Mouse (Mus musculus) heart, adult 8-10 months (tissue): ENCODE results near the gene Pheta1. TPM values are rescaled to one million over a fixed set of nuclear protein-coding genes. Genes with fewer than 3 reads are reported as not detected.
A peak's percentile ranks its signal among the peaks of the same experiment; 100 is the strongest.
"Not testable (repeated sequence)": the region's sequence is repeated elsewhere in the genome, so short reads cannot be mapped to it uniquely, and the experiment has no call there.

Experiments
- DNase-seq: peaks from one replicate; pipeline ENCODE4 v3.0.0; 2022; ENCODE audit warnings: low spot score
- total RNA-seq, 4 experiments: library from RNA; stranded (reverse); gene quantifications; 2 replicates each; pipeline ENCODE4 v1.2.4; 2022

Gene Pheta1
- total RNA-seq, 4 experiments from 2014 or later = 8.6 to 10.1 (median 9.1) TPM

DNA sequence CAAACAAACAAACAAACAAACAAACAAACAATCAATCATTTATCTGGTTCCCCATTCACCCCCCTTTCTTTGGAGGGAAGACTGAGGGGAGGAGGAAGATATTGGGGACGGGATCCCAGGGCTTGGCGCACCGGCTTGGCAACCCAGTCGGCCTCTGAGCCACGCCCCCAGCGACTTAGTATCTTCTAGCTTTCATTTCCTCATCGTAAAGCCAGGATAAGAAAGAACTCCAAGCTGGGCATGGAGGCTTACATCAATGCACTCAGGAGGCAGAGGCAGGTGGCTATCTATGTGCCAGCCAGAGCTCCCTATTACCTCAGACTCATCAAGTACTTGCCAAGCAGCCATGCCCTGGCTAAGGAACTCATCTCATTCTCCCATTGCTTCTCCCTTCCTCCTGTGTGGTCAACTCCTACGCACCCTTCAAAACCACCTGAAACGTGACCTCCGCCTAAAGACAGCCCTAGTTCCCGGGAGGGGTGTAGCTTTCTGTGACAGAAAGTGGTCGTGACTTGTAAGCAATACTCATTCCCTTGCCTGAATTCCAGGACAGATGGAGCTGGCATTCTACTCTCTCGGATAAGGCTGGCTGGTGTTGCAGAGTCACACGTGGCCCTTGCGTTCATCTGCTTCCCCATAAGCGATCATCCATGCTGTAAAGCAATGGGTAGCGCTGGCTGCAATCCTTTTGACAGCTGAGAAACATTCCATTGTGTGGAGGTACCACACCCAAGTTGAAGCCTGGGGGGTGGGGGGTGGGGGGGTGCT lies 5.5 kb upstream of the Pheta1 start:
- no peak for DNase-seq

DNA sequence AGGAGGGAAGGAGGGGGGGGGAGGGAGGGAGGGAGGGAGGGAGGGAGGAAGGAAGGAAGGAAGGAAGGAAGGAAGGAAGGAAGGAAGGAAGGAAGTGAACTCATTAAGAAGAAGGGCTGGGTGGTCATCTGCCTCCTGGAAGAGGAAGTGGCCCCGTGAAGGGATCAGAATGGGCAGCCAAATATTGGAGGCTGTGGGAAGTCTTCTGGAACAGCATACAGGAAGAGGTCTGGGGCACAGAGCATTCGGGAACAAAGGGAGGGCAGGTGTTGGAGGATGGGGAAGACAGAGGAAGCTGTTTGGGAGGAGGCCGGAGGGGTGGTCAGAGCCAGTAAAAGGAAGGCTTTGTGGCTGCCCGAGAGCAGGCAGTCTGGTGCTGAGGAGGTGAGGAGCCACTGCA lies 3.4 kb upstream of the Pheta1 start:
- DNase-seq = no peak

- DNase-seq = no peak
Measured at GRCm38 (mm10) chr5:121846322-121846721, 2.5 kb upstream of the Pheta1 start.

DNA sequence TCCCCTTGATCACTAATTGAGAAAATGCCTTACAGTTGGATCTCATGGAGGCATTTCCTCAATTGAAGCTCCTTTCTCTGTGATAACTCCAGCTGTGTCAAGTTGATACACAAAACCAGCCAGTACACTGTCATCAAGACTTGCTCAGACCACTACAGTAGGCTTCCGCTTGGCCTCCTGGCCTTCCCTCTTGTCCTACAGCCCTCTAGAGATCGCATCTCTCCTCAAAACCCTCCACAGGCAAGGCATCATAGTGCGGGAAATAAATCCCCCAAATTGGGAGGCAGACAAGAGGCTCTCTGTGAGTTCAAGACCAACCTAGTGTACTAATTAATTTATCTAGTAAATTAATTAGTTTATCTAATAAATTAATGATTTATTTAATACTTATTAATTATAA lies 1.5 kb upstream of the Pheta1 start:
- not testable (repeated sequence) for DNase-seq

DNA sequence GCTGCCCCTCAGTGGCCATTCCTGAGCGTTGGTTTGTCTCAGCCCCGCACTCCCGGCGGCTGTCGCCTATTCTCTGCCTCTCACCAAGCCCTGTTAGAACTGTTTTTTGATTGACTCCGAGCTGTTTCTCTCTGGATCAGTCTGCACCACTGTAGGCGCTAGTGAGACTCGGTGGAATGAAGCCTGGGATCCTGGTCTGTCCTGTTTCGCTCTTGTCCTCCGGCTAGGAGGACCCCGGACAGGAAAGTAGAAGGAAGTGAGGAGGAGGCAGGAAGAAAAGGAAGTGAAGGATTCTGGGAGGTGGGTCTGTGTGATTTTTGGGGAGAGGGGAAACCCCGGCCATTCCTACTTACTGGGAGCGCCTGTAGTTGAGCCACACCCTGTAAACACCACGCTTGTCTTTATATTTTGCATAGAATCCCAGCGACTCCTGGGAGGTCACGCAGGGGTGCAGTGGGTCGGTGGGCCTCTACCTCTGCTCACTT lies 707 bp upstream of the Pheta1 start:
- DNase-seq = no peak

DNA sequence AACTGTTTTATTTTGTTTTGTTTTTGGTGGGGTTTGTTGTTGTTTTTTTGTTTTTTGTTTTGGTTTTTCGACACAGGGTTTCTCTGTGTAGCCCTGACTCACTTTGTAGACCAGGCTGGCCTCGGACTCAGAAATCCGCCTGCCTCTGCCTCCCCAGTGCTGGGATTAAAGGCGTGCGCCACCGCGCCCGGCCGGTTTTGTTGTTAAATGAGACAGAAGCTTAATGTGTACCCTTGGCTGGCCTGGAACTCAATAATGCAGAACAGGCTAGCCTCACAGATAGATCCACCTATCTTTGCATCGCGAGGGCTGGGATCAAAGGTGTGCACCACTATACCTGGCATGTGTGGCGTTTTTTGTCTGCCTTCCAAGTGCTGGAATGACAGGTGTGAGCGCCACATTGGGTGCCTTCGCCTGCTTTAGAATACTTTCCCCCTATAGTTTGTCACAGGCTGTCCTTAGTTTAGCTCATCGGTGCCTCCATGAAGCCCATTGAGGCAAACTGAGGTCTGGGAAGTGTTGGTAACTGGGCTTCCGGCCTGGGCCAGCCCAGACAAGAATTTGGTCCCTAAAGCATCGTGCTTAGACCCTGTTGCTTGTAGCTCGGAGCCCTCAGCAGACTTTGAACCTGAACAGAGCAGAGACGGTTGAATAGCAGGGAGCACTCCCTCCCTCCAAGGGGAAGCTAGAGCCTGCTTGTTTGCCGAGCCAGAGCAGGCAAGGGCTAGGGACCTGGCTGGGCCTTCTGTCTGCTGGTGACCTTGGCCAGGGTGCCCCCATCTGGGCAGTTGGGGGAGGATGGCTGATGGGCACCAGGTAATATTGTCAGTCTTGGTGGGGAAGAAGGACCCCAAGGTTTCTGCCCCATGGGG lies 930 bp downstream of the Pheta1 start:
- DNase-seq = no peak

- no peak for DNase-seq
Measured at GRCm38 (mm10) chr5:121853368-121854051, 4.7 kb downstream of the Pheta1 start.

DNA sequence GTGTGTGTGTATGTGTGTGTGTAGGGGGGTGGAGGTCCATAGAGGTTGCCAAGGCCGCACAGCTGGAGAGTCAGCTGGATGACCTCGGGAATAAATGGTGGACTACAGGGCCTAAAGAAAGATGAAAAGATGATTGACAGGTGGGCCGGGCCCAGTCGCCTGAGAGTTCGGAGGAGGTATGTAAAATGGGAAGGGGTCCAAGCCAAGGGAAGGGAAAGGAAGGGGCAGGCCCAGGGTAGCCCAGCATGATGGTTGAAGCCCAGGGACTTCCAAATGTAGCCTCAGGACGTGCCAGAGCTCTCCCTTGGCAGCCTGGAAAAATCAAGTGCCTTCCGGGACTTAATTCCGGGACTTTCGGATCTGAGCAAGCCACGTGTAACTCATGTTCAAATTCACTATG lies 6.0 kb downstream of the Pheta1 start:
- no peak for DNase-seq

DNA sequence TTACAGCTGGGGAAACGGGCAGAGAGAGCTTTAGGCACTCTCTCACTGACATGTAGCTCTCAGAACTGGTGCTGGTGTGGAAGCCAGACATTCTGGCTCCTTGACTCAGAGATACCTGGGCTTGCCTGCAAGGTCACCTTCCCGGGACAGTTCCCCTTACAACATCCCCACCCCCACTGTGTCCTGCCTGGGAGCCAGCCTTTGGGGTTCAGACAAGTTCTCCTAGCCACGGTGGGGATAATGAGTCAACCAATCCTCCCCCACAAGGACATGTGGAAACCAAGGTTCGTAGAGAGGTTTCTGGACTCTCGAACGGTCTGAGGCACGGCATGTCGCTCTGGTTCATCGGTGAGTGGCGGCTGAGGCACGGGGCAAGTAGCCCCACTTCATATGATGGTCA lies 8.0 kb downstream of the Pheta1 start:
- no peak for DNase-seq

- no peak for DNase-seq
Measured at GRCm38 (mm10) chr5:121858427-121858826, 9.6 kb downstream of the Pheta1 start.

DNA sequence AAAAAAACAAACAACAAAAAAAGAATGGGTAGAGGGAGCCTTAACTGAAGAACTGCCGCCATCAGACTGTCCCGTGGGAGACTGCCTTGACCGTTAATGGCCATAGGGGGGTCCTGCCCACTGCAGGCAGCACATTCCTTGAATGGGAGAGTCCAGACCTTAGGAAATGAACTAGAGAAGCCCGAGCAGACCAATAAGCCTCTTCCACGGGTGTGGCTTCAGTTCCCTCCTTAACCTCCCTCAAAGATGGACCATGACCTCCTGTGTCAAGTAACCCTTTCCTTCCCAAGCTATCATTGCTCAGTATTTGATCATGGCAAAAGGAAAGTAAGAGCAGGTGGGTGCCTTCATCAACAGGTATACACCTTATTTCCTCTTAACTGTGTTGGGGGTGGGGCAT lies 13.2 kb downstream of the Pheta1 start:
- no peak for DNase-seq

- DNase-seq = no peak
Measured at GRCm38 (mm10) chr5:121864330-121864729, 15.5 kb downstream of the Pheta1 start.

DNA sequence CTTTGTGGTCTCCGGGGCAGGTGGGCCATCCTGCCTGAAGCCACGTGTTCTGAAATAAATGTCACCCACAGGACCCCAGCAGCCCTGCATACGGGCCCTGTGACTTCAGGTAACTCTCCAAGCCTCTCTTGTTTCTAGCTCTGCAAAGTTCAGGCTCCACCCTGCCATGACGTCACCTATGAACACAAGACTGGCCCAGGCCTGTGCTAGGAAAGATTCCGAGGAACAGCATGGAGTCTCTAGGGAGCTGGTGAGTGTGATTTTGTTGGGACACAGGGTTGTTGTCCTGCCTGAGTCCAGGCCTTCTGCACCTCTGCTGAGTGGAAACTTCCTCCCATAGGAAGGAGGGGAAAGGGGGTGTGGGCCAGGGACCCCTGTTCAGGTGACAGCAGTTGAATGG lies 19.2 kb downstream of the Pheta1 start:
- DNase-seq = no peak

DNA sequence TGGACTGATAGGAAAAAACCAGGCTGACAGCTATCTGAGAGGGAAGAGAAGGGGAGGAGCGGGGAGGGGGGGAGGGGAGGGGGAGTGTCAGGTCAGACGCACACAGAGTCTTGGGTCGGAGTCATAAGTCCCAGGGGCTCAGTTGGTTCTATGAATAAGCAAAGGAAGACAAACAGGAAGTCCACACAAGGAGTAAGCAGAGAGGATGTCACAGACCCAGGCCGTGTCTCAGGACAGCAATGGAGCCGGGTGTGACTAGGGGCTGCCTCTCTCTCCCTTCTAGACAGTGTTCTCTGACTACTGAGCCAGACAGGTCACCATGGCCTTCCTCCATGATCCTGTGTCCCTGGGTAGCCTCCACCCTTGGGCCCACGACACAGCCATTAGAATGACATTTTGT lies 22.0 kb downstream of the Pheta1 start:
- DNase-seq = no peak

DNA sequence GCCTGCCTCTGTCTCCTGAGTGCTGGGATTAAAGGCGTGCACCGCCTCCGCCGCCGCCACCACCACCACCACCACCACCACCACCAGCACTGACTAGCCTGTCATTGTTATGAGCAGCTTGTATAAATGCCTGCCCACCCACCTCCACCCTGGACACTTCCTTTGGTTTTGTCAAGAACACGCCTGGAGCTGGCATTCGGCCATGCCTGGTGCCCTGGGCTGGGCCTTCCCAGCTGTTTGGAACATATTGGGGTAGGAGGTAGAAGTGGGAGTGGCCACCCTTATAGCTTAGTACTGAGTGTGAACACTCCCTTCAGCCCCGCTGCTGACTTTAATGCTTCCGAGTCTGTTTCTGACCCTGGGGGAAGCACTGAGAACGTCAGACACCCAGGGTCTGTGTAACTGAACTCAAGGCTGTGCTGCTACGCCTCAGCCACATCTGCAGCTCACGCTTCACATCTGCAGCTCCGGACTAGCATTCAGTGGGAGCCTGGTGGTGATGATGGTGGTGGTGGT lies 22.8 kb downstream of the Pheta1 start:
- DNase-seq = no peak

- DNase-seq = peak; percentile 75
Measured at GRCm38 (mm10) chr5:121872158-121872557, 23.4 kb downstream of the Pheta1 start.

GRCm38 (mm10) chr5:121875041-121875440 lies 26.3 kb downstream of the Pheta1 start:
- no peak for DNase-seq

- no peak for DNase-seq
Measured at GRCm38 (mm10) chr5:121876901-121877300, 28.1 kb downstream of the Pheta1 start.

DNA sequence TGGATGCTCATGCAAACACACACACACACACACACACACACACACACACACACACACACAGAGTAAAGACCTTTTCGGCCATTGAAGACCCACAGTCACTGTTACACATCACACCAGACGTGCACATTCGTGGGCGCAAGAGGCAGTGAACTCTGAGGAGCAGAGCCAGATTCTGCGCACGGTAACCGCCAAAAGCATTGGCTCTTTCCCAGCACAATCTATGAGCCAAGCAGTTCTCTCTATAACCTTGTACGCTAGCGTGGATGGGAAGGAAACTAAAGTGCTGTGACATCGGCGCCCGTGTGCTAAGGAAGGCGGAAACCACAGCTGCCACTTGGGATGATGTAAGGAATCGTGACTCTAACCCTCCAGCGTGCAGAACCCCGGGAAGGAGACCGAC lies 29.9 kb downstream of the Pheta1 start:
- no peak for DNase-seq

- DNase-seq = no peak
Measured at GRCm38 (mm10) chr5:121879211-121879610, 30.4 kb downstream of the Pheta1 start.

DNA sequence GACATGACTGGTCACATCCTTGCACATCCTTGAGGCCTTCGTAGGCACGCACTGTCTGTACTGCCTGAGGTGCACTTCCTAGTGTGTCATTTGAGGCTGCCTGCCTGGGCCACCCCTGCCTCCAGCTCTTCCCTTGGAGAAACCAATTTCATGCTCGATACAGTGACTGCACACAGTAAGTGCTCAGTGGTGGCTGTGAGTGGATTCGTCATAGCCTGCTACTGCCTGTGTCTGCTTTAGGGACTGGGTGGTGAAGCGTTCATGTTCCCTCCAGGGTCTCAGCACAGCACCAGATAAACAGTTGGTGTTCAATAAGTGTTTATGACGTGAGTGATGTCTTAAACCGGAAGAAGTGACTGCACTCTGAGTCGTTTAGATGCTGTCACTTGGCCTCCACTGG lies 34.6 kb downstream of the Pheta1 start:
- DNase-seq = no peak

DNA sequence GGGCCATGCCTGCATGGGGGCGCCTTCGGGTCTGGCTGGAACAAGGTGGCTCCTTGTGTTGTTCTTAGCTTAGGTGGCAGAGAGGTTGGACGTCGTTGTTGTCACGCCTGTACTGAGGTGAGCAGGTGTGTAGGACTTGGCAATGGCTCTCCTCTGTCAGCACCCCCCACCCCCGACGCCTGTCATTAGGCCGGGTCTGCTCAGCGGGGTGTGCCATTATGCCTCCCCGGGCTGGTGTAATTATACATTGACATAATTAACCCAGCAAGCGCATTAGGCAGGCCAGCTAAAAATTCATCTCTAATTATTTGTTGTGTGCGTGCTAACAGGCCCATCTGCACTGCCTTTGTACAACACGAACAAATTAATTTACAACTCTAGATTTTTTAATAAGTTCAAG lies 40.6 kb downstream of the Pheta1 start:
- DNase-seq = no peak
